Mouse (Mus musculus) WW6 (cell line): ENCODE data around the gene Atp2b2.

Source experiments
- DNase-seq: peaks from one replicate; pipeline ENCODE4 v3.0.0-alpha.2; 2013; ENCODE audit warnings: low read depth, low spot score

The Atp2b2 gene

DNA sequence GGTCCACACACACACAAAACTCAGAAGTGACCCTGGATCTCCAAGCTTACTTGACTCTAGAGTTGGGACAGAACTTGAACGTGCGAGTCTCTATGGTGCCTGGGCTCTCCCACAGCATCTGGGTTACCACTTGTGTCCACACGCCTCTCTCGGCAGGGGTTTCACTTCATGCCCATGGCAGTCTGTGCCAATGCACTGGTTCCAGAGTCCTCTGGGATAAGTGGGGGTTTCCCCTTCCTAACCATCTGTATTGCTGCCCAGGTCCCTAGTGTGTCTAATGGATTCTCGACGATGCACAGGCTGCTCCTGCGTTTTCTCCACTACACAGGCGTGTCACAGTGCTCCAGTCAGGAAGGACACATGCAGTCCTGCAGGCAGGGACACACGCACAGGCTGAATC, 184.1 kb downstream of the Atp2b2 start:
- no peak for DNase-seq

DNA sequence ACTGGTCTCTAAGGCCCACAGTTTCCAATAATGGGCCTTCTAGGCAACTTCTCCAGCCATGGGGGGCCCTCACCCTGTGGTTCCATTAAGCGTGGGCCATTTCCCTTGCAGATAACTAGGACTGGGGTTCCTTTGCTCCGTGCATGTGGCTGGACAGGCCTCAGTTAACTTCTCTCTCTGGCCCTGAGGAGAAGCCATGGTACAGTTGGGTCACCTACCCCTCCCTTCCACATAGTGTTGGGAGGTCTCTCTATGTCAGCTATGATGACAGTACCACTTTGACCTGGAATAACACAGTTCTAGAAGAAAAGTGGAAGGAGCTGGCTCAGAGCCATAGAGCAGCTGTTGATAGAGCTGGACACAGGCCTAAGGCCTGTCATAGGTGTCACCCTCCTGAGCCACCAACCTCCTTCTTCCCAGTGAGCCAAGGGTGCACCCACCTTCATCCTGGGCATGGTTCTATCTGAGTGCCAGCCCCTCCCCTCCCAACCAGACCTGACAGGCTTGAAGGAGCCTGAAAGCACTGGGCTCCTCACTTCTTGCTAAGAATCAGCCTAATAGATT, 185.0 kb downstream of the Atp2b2 start:
- no peak for DNase-seq

DNA sequence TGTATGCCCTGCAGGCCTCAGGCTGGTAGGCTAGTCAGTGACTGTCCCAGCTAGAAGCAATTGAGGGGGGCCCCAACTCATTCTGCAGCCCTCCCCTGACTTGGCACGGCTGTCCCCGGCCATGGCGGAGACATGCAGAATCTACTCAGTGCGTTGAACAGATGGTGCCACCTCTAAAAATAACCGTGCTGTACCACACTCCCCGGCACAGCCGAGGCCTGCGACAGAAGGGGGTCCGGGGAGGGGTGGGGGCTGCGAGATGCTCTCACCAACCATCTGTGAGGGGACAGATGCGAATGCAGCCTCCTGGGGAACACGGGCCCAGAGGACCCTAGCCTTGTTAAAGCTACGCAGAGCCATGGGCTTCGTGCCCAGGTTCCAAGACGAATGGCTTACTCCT, 185.6 kb downstream of the Atp2b2 start:
- no peak for DNase-seq

DNA sequence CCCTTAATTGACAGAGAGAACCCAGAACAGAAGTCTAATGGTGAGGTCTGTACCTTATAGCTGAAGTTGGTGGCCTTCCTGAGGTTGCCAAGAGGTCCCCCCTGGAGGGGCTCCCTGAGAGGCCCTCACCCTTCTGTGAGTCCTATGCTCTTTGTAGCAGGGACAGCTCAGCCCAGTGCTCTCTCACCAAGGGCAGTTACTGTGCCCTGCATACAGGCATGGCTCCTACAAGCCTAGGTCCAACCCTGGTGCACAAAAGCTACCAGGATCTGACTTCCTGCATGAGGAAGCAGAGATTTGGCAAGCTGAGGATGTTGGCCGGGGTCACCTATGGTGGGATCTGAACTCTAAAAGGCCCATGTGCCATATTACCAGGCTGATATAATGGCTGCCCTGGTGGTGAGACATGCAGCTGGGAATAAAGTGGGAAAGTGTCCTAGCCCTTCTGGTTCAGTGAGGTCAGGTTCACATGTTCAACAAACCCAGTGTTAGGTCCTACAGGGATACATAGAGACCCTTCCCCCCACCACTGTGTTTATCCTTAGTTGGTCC, 186.2 kb downstream of the Atp2b2 start:
- DNase-seq, result no peak

DNA sequence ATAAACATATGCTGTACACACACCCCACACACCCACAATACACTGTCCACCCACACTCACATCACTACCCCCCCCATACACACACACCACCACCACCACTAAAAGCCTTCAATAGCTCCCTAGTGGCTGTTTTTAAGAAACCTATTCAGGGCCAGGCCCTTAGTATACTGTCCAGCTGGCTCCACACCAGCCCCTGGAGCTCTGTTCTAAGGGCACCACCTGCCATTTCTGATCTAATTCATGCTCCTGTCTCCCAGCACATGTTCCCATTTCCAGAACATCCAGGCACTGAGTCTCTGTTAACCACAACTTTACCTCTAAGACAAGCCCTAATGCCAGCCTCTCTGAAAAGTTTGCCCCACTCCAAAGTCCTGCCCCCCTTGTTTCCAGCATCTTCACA, 186.8 kb downstream of the Atp2b2 start:
- DNase-seq, result no peak

DNA sequence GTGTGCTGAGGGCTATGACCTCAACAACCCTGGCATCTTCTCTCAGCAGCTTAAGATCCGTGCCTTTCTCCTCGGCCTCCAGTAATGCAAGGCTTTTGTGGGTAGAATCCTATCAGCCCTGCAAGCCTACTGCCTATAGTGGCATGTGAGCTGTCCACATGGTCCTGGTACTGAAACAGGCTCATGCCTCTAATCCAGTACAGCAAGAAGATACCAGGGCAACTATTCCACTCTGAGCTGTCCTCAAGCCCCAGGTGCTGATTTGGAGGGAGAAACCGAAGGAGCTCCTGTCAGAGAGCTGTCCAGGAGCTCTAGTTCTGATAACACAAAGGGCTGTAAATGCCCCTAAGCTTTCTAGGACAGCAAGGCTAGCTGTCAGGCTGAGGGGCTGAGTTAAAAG, 190.1 kb downstream of the Atp2b2 start:
- peak; percentile 93 for DNase-seq

DNA sequence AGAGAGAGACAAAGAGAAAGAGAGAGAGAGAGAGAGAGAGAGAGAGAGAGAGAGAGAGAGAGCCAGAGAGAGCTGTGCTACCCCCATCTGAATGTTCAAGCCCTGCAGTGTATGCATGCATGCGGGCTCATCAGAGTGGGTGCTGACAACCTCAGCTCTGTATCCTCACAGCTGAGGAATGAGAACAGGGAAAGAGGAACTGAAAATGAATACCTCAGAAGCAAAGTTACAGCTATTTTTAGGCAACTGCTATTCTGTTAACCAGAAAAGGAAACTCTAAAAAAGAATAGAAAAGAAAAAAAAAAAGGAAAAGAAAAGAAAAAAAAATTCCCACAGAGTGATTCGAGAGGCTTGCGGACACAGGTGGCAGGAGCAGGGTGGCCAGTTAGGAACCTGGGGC, 192.6 kb downstream of the Atp2b2 start:
- no peak for DNase-seq

DNA sequence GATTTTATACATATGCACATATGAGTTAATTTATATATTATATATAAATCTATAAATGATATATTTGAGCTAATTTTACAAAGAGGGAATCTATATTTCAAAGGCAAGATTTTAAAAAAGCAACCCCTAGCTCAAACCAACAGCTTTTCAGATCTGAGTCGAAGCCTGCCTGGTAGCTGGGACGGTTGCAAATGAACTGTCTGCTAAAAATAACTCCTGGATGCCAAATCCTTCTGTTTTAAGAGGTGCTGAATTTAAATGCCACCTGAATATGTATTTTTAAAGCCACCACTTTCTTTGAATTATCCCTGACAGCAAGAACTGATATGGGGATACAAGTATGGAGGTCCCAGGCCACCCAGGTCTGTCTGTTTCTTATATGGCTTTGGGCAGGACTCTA, 193.8 kb downstream of the Atp2b2 start:
- DNase-seq, result no peak

DNA sequence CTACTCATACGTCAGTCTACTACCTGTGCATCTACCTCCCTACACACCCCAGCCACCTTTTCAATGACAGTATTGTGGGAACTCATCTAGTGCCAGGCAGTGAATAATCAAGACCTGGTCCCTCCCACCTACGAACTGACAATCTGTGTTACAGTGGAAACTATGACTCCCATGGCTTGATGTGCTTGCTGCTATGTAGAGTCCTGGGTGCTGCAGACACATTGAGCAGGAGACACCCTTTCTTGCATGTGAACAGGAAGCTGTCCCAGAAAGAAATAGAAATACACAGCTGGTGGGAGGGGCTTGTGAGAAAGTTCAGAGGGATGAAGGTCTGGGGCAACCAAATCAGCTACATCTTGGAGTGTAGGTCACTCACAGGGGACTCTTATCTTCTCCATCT, 195.3 kb downstream of the Atp2b2 start:
- no peak for DNase-seq

DNA sequence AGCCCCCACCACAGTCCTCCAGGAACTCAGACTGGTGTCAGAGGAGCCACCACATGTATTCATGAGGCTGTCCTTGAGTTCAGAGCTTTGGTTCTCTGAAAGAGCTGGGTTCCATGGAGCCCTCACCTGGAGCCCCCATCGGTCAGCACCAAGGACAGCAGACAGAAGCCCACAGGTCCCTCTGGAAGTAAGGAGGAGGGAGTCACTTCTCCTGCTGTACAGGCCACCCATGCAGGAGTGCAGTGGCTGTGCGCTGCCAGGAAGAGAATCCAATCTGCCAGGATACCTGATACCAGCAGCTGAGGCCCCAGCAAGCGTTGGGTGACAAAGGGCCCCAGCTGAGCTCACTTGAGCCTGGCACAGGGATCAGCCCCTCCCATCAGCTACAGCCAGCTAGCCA, 199.2 kb downstream of the Atp2b2 start:
- no peak for DNase-seq

DNA sequence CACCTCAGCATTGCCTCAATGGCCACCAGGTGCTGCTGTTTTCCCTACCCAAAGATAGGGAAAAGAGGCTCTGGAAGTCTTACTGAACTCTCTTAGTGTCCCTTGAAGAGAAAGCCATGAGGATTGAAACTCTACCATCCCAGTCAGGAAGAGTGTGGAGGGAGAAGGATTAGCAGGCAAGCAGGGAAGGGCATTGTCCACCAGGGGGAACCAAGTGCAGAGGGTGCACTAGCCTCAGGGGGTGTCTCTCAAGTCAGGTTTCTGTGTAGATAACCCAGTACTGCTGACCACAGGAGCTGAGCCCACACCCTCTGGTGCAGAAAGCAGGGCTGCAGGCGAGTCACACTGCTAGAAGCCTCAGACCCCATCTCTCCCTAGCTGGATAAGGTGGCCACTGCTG, 203.9 kb downstream of the Atp2b2 start:
- DNase-seq, result no peak

DNA sequence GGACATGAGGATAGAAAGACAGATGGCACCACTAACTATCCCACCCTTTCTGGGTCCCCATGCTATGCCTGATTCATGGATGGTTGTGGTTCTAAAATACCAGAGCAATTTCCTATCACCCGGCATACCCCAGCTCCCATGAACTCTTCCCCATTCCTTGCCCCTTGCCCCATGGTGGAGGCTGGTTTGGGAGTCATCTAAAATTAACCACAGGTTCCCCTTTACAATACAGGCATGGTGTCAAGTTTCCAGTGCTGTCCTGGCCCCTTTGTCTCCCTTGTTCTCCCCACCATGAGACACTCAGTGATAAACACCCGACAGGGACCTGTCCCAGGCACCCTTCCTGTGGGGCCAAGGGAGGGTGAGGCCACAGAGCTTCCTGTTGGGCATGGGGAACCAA, 204.7 kb downstream of the Atp2b2 start:
- no peak for DNase-seq

DNA sequence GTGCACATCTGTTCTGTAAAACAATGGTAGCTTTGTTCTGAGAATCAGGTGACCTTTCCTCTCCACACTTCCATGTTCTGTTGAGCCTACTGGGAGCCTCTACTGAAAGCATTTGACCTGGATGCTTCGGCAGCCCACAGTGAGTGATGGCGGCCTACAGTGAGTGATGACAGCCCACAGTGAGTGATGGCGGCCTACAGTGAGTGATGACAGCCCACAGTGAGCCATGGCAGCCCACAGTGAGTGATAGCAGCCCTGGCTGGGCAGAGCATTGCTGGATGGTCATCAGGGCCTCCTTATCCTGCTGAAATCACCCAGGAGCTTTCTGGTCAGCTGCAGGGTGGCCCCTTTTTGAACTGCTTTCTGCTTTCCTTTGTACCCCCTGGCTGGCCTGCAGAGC, 205.9 kb downstream of the Atp2b2 start:
- no peak for DNase-seq

DNA sequence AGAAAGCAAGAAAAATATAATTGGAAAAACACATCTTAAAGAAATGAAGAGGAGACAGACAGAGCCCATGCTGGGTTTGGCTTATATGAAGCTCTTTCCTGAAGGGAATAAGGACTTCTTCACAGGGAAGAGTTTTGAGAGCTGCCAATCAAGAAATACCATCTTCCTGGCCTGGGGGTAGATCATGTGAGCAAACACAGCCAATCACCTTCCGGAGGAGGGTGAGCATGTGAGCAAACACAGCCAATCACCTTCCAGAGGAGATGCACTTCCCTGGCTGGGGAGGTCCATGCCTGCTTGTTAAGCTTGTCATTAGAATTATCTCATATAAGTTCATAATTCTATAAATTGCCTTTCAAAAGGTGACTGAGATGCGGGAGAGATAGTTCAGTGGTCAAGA, 211.9 kb downstream of the Atp2b2 start:
- DNase-seq, result no peak

DNA sequence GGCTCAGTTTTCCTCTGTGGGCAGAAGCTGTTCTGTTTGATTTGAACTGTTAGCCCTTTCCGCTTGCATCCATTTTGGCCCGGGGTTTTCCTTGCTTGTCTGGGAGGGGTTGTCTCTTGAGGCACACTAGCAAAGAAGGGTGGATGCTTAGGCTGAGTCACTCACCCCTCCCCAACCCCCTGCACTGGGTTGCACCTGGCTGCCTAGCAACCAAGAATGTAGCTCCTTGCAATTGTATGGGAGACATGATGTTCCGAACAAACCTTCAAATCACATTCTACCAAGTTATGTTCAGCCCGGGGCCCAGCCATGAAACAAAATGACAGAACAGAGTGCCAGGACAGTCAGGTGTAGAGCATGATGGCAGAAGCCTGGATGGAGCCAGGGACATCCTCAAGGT, 215.1 kb downstream of the Atp2b2 start:
- no peak for DNase-seq

DNA sequence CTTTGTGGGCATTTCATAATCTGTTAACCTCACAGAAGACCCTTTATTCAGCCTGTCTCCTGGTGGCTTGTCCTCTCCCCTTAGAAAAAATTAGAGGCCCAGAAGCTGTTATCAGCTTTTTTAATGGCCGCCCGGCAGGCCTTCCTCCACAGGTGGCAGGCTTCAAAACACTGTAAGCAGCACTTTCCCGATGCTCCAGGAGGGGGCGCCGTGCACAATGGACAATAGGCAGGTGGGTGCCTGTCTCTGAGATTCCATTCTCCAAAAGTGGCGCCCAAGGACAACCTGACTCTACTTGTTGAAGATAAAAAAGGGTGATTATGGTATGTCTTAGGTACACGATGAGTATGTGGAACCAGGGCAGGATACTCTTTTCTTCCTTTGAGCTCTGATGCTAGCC, 220.0 kb downstream of the Atp2b2 start:
- DNase-seq, result peak; percentile 49

DNA sequence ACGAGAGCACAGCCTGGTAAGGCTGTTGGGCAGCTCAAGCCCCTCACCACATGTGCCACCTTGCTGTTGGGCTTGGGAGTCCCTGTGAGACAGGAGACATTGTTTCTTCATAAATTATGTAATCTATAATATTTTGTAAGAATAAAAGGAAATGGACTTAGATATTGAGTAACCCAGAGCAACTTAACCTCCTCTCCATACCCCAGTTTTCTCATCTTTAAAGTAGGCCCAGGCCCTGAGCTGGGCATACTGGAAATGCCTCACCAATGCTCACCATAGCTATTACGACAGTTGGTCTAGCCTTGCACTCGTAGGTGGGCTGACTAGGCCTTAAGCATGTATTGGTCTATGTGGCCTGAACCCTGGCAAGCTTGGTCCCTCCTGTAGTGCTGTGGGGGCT, 225.7 kb downstream of the Atp2b2 start:
- no peak for DNase-seq

DNA sequence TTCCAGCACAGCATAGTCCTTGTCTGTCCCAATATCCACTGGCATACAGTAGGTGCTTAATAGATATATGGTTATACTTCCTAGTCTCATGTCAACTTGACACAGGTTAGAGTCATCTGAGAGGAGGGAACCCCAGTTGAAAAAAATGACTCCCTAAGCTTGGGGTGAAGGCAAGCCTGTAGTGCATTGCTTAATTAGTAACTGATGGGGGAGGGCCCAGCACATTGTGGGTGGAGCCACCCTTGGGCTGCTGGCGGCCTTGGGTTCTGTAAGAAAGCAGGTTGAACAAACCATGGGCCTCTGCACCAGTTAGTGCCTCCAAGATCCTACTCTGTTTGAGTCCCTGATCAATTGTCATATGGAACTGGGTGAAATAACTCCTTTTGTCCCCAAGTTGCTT, 231.0 kb downstream of the Atp2b2 start:
- DNase-seq, result no peak

DNA sequence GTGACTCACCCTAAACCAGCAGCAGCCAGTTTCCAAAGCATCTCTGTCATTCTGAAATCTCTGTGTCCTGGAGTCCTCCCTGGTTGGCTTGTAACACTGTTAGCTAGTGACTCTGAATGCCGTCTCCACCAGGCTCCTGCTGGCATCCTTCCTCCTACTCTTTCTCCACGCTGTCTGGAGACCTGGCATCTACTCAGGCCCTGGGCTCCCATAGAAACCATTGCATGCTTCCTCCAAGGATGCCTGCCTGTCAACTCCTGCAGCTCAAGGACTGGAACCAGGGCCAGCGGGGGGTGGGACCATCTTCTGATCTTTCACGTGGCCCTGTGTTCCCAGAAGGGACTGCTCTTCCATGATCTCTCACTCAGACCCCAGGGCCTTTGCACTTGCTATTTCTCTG, 231.7 kb downstream of the Atp2b2 start:
- no peak for DNase-seq

DNA sequence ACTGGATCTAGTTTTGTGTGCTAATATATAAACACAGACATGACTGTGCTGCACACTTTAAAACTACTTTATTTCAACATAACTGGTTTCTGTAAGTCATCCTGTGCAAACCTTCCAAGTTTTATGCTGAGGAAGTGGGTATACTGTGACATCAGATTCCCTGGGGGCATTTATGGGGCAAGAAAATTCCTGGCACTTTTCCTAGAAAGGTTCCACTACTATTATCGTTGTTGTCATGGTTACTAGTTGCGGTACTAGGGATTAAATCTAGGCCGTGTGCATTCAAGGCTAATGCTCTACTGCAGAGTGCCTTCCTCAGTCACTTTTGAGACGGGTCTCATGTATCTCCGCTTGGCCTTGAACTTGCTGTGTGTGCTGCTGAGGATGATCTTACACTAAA, 236.2 kb downstream of the Atp2b2 start:
- no peak for DNase-seq

DNA sequence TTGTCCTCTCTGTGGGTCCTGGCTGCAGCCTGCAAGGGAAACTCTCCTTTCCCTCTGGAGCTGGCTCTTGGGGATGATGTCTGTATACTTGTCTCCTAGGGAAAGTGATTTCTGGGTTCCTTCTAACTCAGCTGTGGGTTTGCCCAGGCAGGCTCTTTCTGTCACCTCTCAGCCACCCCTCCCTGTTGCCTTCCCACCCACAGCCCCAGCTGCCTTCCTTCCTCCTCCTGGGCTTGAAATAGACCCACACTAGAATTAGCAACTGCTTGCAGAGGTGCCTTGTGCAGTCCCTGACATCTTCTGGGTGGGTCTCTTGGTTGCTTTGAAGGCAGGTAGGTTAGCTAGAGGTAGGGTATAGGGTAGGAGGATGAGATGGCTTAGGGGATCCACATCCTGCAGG, 241.2 kb downstream of the Atp2b2 start:
- no peak for DNase-seq

DNA sequence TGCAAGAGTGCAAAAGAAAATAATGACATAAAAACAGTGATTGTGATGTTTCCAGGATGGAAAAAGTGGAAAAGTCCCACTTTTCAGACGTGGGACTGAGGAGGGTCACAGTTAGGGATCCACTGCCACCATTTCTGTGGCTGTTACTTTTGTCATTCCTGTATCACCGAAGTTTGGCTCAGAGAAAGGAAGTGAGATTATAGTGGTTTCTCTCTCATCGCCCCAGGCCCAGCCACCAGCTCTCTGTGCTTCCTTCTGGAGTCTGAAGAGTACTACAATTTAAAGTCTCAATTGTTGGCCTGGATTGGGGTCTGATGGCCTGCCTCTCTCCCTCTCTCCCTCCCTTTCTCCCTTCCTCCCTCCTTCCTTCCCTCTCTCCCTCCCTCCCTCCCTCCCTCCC, 242.5 kb downstream of the Atp2b2 start:
- DNase-seq, result no peak

DNA sequence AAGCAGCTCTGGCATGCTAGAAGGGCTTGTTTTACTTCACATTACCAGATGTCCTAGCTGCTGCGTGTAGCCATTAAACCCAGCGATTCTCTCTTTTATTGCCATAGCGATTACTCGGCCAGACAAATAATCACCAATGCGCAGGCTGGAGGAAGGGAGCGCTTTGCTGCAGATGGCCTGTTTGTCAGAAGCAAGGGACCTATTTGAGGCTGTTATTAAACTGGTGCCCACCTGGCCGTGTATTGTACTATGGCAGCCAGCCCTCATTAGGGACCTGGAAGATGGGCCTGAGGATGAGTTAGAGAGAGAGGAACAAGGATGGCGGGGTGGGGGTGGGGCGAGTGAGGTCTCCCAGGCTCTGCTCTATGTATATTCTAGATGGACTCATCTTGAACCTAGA, 243.1 kb downstream of the Atp2b2 start:
- no peak for DNase-seq

DNA sequence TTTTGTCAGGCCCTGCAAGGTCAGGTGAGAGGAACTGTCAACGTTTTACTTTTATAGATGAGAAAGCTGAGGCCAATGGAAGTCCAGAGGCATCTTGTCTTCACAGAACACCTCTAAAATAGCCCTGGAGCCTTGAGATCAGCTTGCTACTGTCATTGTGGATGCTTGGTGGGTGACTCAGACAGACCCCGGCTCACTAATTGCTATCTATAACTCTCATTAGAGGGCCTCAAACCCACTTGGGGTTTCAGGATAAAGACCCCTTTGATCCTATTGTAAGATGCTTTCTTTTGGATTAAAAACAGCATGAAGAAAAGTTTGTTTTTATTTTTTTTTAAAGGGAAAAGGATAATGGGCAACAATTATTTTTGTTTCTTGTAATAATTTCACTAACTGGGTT, 243.5 kb downstream of the Atp2b2 start:
- no peak for DNase-seq
